Mouse (Mus musculus): ENCODE data around the gene Avpr2. TPM values are rescaled to one million over a fixed set of nuclear protein-coding genes. Genes with fewer than 3 reads are reported as not detected.

Avpr2 gene
- polyA plus RNA-seq, 1 experiment: not detected

DNA sequence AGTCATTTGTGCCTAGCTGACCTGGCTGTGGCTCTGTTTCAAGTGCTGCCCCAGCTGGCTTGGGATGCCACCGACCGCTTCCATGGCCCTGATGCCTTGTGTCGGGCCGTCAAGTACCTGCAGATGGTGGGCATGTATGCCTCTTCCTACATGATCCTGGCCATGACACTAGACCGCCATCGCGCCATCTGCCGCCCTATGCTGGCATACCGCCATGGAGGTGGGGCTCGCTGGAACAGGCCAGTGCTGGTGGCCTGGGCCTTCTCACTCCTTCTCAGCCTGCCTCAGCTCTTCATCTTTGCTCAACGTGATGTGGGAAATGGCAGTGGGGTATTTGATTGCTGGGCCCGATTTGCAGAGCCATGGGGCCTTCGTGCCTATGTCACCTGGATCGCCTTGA is 931 bp downstream of the Avpr2 start:
- no peak overlapping the region for H3K27ac ChIP-seq (ENCODE audit: control insufficient read depth, insufficient read depth, low read depth, low read length)
- no peak for TF ChIP-seq POLR2A (IDR thresholded peaks at IDR 0.05; ENCODE audit: control insufficient read depth, low read depth, low read length)
- TF ChIP-seq CTCF (IDR thresholded peaks at IDR 0.05; ENCODE audit: control insufficient read depth, insufficient read depth, insufficient replicate concordance, low read depth, low read length): no peak
- H3K36me3 ChIP-seq (ENCODE audit: control insufficient read depth, insufficient read depth, low read length): no peaks in the 10 kb centered on the region
- no peaks in the 10 kb centered on the region for H3K4me1 ChIP-seq (ENCODE audit: control insufficient read depth, insufficient read depth, low read length)
- H3K27me3 ChIP-seq (ENCODE audit: control insufficient read depth, insufficient read depth, low read length): no peaks in the 10 kb centered on the region
- no peak overlapping the region for H3K4me3 ChIP-seq (ENCODE audit: control insufficient read depth, low read depth, low read length)

DNA sequence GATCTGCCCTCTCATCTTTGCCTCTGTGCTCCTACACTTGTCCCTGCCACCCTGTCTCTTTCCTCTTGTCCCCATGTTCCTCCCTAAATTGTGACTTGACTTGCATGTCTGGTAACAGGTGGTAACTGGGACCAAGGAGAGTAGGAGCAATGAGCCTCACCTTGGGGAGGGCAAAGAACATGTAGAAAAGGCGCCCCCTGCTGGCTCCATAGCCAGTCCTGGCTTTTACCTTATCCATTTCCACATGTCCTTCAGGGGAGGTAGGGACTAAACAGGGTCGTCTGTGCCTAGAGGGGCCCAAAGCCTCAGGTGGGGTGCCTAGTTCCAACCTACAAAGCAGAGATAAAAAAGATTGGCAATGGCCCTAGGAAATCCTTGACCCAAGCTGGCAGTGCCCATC is 3.8 kb downstream of the Avpr2 start, which contains the start of gene L1cam:
Gene L1cam, minus strand, starts transcription at position 387 of the 400 bp plus-strand sequence.
- H3K36me3 ChIP-seq (ENCODE audit: control insufficient read depth, insufficient read depth, low read length): no peaks in the 10 kb centered on the region
- no peak for TF ChIP-seq POLR2A (IDR thresholded peaks at IDR 0.05; ENCODE audit: control insufficient read depth, low read depth, low read length)
- TF ChIP-seq CTCF (IDR thresholded peaks at IDR 0.05; ENCODE audit: control insufficient read depth, insufficient read depth, insufficient replicate concordance, low read depth, low read length): no peak
- no peaks in the 10 kb centered on the region for H3K27me3 ChIP-seq (ENCODE audit: control insufficient read depth, insufficient read depth, low read length)

DNA sequence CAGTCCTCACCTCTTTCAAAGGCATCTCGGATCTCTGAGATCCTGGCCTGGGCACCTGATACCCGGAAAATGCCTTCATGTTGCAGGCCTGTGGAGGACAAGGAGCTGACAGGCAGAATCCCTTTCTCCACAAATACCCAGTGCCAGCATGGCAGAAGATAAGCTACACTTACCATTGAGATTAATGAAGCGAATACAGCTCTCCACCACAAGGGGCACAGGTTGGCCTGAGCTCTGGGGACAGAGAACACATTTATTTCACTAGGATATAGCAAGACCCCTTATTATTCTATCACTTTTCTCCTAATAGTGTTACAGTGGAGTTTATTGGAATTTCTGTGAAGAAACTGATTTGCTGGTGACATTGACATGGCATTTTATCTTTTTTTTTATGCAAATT is 6.1 kb downstream of the Avpr2 start:
- no peak overlapping the region for H3K4me3 ChIP-seq (ENCODE audit: control insufficient read depth, low read depth, low read length)
- TF ChIP-seq CTCF (IDR thresholded peaks at IDR 0.05; ENCODE audit: control insufficient read depth, insufficient read depth, insufficient replicate concordance, low read depth, low read length) (no peak), POLR2A (IDR thresholded peaks at IDR 0.05; ENCODE audit: control insufficient read depth, low read depth, low read length) (no peak)
- no peaks in the 10 kb centered on the region for H3K4me1 ChIP-seq (ENCODE audit: control insufficient read depth, insufficient read depth, low read length)
- no peaks in the 10 kb centered on the region for H3K27me3 ChIP-seq (ENCODE audit: control insufficient read depth, insufficient read depth, low read length)
- H3K27ac ChIP-seq (ENCODE audit: control insufficient read depth, insufficient read depth, low read depth, low read length): no peak overlapping the region
- no peaks in the 10 kb centered on the region for H3K36me3 ChIP-seq (ENCODE audit: control insufficient read depth, insufficient read depth, low read length)

More for the DNA sequence above, 3.8 kb downstream of the Avpr2 start, which contains the start of gene L1cam:
- Histone ChIP-seq H3K27ac (ENCODE audit: control insufficient read depth, insufficient read depth, low read depth, low read length) (no peak within 1 kb of the TSS), H3K4me3 (ENCODE audit: control insufficient read depth, low read depth, low read length) (no peak within 1 kb of the TSS; the same call in 1 of the 2 replicates), H3K4me1 (ENCODE audit: control insufficient read depth, insufficient read depth, low read length) (no peaks in the 10 kb centered on the region)

DNA sequence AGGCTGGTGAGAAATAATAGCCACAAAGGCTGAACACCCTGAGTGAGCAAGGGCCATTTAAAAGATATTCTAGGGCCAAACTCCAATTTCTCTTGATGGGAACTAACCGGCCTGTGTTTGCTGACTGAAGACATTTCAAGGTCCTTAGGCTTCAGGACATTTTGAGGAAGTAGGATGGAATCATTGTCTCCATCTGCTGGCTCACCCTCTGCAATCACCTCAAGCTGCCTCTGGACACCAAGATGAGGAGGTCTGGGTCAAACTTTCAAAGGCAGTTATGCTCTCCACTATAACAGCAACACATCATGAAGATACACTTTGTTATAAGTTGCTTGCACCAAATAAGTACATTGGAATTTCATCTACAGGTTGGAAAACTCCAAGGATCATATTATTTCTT is 18.1 kb downstream of the Avpr2 start:
- Histone ChIP-seq H3K4me1 (ENCODE audit: control insufficient read depth, insufficient read depth, low read length) (peaks cover 6% of the 10 kb centered on the region; the same call in 1 of the 2 replicates), H3K27ac (ENCODE audit: control insufficient read depth, insufficient read depth, low read depth, low read length) (no peak overlapping the region), H3K27me3 (ENCODE audit: control insufficient read depth, insufficient read depth, low read length) (no peaks in the 10 kb centered on the region), H3K4me3 (ENCODE audit: control insufficient read depth, low read depth, low read length) (no peak overlapping the region), H3K36me3 (ENCODE audit: control insufficient read depth, insufficient read depth, low read length) (no peaks in the 10 kb centered on the region)
- TF ChIP-seq CTCF (IDR thresholded peaks at IDR 0.05; ENCODE audit: control insufficient read depth, insufficient read depth, insufficient replicate concordance, low read depth, low read length) (no peak), POLR2A (IDR thresholded peaks at IDR 0.05; ENCODE audit: control insufficient read depth, low read depth, low read length) (no peak)

DNA sequence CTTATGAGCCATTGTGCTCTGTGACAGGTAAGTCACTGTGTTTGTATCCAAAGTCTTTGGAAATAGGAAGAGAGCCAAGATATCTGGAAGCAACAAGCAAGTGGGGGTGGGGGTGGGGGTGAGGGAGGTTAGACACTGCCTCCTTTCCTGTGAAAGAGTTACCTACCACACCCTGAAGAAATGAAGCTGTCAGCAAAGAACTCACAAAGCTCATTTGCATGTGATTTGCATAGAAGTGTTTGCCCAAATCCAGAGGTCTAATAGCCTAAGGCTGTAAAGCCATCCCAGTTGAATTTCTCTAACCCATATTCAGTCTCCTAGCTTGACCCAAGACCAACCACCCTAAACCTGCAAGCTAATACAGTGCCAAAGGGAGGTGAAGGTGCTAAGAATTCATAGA is 18.5 kb downstream of the Avpr2 start:
- no peak overlapping the region for H3K27ac ChIP-seq (ENCODE audit: control insufficient read depth, insufficient read depth, low read depth, low read length)
- TF ChIP-seq POLR2A (IDR thresholded peaks at IDR 0.05; ENCODE audit: control insufficient read depth, low read depth, low read length) (no peak), CTCF (IDR thresholded peaks at IDR 0.05; ENCODE audit: control insufficient read depth, insufficient read depth, insufficient replicate concordance, low read depth, low read length) (no peak)
- no peaks in the 10 kb centered on the region for H3K27me3 ChIP-seq (ENCODE audit: control insufficient read depth, insufficient read depth, low read length)
- H3K4me3 ChIP-seq (ENCODE audit: control insufficient read depth, low read depth, low read length): no peak overlapping the region
- H3K4me1 ChIP-seq (ENCODE audit: control insufficient read depth, insufficient read depth, low read length): peaks cover 6% of the 10 kb centered on the region; the same call in 1 of the 2 replicates
- no peaks in the 10 kb centered on the region for H3K36me3 ChIP-seq (ENCODE audit: control insufficient read depth, insufficient read depth, low read length)

DNA sequence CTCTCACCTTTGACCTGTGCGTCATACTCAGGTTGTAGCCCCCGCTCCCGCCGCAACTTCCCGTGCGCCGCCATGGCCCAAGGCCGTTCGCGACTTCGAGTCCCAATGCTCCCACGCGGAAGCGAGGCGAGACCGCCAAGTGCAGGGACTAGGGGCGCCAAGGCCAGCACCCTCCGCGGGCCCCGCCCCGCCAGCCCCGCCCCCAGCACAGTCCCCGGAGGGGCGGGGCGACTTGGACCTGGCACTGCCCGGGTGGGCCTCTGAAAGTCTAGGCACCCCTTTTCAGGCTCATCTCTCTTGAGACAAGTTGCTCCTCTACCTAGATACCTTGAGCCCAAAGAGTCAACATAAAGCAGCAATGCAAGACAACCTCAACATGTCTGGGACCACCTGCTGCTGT is 19.3 kb downstream of the Avpr2 start:
- TF ChIP-seq POLR2A (IDR thresholded peaks at IDR 0.05; ENCODE audit: control insufficient read depth, low read depth, low read length): no peak
- no peak for TF ChIP-seq CTCF (IDR thresholded peaks at IDR 0.05; ENCODE audit: control insufficient read depth, insufficient read depth, insufficient replicate concordance, low read depth, low read length)
- H3K27ac ChIP-seq (ENCODE audit: control insufficient read depth, insufficient read depth, low read depth, low read length): no peak overlapping the region
- H3K4me3 ChIP-seq (ENCODE audit: control insufficient read depth, low read depth, low read length): peak overlapping the region; percentile 40
- no peaks in the 10 kb centered on the region for H3K36me3 ChIP-seq (ENCODE audit: control insufficient read depth, insufficient read depth, low read length)
- H3K4me1 ChIP-seq (ENCODE audit: control insufficient read depth, insufficient read depth, low read length): peaks cover 6% of the 10 kb centered on the region; the same call in 1 of the 2 replicates
- no peaks in the 10 kb centered on the region for H3K27me3 ChIP-seq (ENCODE audit: control insufficient read depth, insufficient read depth, low read length)

DNA sequence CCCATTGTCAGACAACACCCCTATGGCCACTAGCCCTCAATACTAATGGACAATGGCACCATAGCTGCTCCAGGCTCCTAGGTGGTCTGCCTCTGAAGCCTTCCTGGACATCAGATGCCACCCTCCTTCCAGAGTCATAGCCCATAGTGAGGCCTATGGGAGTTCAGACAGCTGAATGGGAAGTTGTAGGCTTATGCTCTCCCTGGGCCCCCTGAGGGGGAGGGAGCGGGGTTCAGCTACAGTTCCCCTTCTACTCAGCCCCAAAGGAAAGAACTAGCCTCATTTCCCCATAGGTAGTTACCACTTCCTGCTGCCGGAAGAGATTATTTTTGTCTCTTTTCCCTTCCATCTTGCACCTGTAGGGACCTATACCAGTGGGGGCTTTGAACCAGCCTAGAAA is 19.7 kb downstream of the Avpr2 start:
- H3K4me1 ChIP-seq (ENCODE audit: control insufficient read depth, insufficient read depth, low read length): peaks cover 6% of the 10 kb centered on the region; the same call in 1 of the 2 replicates
- no peaks in the 10 kb centered on the region for H3K36me3 ChIP-seq (ENCODE audit: control insufficient read depth, insufficient read depth, low read length)
- no peak overlapping the region for H3K27ac ChIP-seq (ENCODE audit: control insufficient read depth, insufficient read depth, low read depth, low read length)
- no peaks in the 10 kb centered on the region for H3K27me3 ChIP-seq (ENCODE audit: control insufficient read depth, insufficient read depth, low read length)
- H3K4me3 ChIP-seq (ENCODE audit: control insufficient read depth, low read depth, low read length): no peak overlapping the region
- TF ChIP-seq CTCF (IDR thresholded peaks at IDR 0.05; ENCODE audit: control insufficient read depth, insufficient read depth, insufficient replicate concordance, low read depth, low read length) (no peak), POLR2A (IDR thresholded peaks at IDR 0.05; ENCODE audit: control insufficient read depth, low read depth, low read length) (no peak)

All from testis, adult 2 months (tissue).